Mouse (Mus musculus): Measurements from ENCODE around the gene Ano10. TPM values are rescaled to one million over a fixed set of nuclear protein-coding genes. Genes with fewer than 3 reads are reported as not detected.

Ano10 gene
- polyA plus RNA-seq, 1 experiment: 31.3 TPM

DNA sequence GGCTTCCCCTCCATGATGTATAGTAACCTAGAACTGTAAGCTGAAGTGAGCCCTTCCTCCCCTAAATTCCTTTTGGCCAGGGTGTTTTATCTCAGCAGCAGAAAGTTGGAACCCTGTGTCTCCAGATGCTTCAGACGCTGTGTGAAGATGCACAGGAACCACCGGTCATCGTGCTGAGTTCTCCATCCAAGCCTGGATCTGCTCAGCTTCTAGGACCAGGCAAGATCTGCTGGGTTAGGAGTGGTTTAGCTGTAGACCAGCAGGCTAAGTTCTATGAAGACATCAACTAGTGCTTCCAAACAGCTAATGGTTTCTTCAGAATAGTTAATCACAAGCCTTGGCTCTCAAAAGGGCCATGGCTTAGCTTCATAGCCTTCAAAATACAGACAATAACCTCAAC, 6.7 kb downstream of the Ano10 start:
- Histone ChIP-seq H3K4me1 (ENCODE audit: control insufficient read depth, insufficient read depth, low read length) (no peaks in the 10 kb centered on the region; the same call in 1 of the 2 replicates), H3K4me3 (replicated peaks; ENCODE audit: insufficient read depth, low read depth, low read length) (no peak overlapping the region), H3K27me3 (ENCODE audit: control insufficient read depth, insufficient read depth, low read length) (no peaks in the 10 kb centered on the region), H3K27ac (ENCODE audit: insufficient read depth, low read length) (no peak overlapping the region)
- WGBS: 86% methylated on average over 3 of the region's 3 CpGs
- TF ChIP-seq POLR2A (IDR thresholded peaks at IDR 0.05; ENCODE audit: borderline replicate concordance, insufficient read depth, low read length) (no peak), CTCF (IDR thresholded peaks at IDR 0.05; ENCODE audit: borderline replicate concordance, insufficient read depth, low read depth, low read length) (no peak)
- no peak for DNase-seq

DNA sequence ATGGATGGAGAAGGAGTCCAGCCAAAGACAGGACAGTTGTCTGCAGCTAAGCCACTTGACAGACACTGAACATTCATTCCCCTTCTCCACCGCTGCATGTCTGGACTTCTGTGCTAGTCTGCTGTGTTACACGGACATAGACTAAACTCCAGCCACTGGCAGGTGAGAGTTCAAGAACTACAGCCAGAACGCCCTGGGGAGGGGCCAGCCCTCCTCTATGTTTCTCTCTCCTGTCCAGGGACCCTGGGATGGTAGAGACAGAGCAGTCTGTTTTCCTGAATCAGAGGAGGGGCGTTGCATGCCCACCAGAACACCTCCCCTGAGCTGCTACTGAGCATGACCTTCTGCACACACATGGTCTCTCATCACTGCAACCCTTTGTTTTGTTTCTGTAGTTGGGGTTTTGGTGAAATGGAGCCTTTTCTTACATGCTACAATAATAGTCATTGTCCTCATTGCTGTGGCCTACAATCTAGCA, 8.4 kb downstream of the Ano10 start:
- WGBS: 29% methylated on average over 4 of the region's 4 CpGs
- H3K4me3 ChIP-seq (replicated peaks; ENCODE audit: insufficient read depth, low read depth, low read length): no peak overlapping the region
- no peak overlapping the region for H3K27ac ChIP-seq (ENCODE audit: insufficient read depth, low read length)
- TF ChIP-seq CTCF (IDR thresholded peaks at IDR 0.05; ENCODE audit: borderline replicate concordance, insufficient read depth, low read depth, low read length) (no peak), POLR2A (IDR thresholded peaks at IDR 0.05; ENCODE audit: borderline replicate concordance, insufficient read depth, low read length) (no peak)
- no peaks in the 10 kb centered on the region for H3K4me1 ChIP-seq (ENCODE audit: control insufficient read depth, insufficient read depth, low read length)
- DNase-seq: no peak
- no peaks in the 10 kb centered on the region for H3K27me3 ChIP-seq (ENCODE audit: control insufficient read depth, insufficient read depth, low read length)

DNA sequence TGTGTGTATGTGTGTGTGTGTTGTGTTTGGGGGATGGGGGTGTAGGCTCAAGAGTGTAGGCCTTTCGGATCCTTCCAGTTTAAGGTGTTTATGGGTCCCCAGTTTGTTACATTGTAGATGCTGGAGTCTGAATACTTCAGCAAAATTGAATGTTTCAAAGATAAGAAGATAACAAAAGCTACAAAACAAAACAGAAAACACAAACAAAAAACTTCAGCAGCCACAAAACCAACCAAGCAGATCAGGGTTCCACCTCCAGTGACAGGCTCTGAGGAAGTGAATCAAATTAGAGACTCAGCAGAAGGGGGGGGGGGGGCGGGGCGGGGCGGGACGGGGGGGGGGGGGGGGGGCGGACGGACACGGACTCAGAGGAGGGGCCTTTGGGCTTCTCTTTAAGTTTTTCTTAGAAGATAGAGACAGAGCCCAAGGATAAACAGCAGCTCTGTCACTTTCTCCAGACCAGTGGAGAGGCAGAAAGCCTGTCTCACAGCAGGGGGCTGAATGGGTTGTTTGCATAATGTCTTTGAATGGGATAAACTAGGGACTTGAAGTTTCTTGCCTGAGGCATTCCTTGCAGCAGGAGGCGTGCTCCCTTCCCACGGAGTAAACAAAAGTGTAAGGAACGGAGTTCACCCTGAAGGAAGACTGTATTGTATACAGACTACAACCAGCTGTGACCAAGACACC, 8.9 kb downstream of the Ano10 start:
- no peaks in the 10 kb centered on the region for H3K4me1 ChIP-seq (ENCODE audit: control insufficient read depth, insufficient read depth, low read length)
- TF ChIP-seq POLR2A (IDR thresholded peaks at IDR 0.05; ENCODE audit: borderline replicate concordance, insufficient read depth, low read length) (no peak), CTCF (IDR thresholded peaks at IDR 0.05; ENCODE audit: borderline replicate concordance, insufficient read depth, low read depth, low read length) (no peak)
- H3K27me3 ChIP-seq (ENCODE audit: control insufficient read depth, insufficient read depth, low read length): no peaks in the 10 kb centered on the region
- no peak for DNase-seq
- no peak overlapping the region for H3K27ac ChIP-seq (ENCODE audit: insufficient read depth, low read length)
- H3K4me3 ChIP-seq (replicated peaks; ENCODE audit: insufficient read depth, low read depth, low read length): no peak overlapping the region
- 27% methylated on average over 5 of the region's 11 CpGs for WGBS

DNA sequence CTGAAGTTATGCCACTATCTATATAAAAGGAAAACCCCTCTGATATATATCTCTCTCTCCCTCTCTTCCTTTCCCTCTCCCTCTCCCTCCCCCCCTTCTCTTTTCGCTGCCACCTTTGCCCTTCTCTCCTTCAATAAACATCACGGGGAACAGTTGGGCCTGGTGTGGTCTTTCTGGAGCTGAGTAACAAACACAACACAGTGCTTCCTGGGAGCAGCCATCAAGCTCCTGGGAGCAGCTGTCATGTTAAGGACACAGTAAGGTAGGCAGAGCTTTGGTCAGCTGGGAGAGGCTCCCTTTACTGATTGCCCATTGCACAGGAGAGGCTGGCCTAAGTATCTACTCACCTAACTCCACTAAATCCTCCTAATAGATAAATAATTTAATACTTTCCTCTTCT, 9.5 kb downstream of the Ano10 start:
- Histone ChIP-seq H3K4me3 (replicated peaks; ENCODE audit: insufficient read depth, low read depth, low read length) (no peak overlapping the region), H3K27me3 (ENCODE audit: control insufficient read depth, insufficient read depth, low read length) (no peaks in the 10 kb centered on the region), H3K4me1 (ENCODE audit: control insufficient read depth, insufficient read depth, low read length) (no peaks in the 10 kb centered on the region), H3K27ac (ENCODE audit: insufficient read depth, low read length) (no peak overlapping the region)
- no peak for DNase-seq
- TF ChIP-seq CTCF (IDR thresholded peaks at IDR 0.05; ENCODE audit: borderline replicate concordance, insufficient read depth, low read depth, low read length) (no peak), POLR2A (IDR thresholded peaks at IDR 0.05; ENCODE audit: borderline replicate concordance, insufficient read depth, low read length) (no peak)
- WGBS: 75% methylated on average over 2 of the region's 2 CpGs

DNA sequence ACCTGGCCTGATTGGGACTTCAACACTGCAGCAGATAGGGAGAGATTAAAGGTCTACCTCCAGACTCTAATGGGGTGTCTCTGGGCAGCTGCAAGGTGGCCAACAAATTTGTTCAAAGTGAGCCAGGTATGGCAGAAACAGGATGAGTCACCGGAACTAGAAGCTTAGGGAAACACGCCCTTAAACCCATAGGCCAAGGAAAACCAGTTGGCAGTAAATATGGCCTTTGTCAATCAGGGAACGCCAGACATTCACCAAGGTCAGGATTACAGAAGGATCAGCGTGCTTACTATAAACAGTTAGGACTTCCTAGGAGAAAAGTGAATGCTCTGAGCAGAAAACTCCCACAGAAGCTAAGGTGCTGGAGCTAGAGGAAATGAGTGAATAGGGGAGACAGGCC, 13.2 kb downstream of the Ano10 start:
- 91% methylated on average over 4 of the region's 4 CpGs for WGBS
- no peak overlapping the region for H3K27ac ChIP-seq (ENCODE audit: insufficient read depth, low read length)
- TF ChIP-seq CTCF (IDR thresholded peaks at IDR 0.05; ENCODE audit: borderline replicate concordance, insufficient read depth, low read depth, low read length) (no peak), POLR2A (IDR thresholded peaks at IDR 0.05; ENCODE audit: borderline replicate concordance, insufficient read depth, low read length) (no peak)
- no peak for DNase-seq
- H3K4me3 ChIP-seq (replicated peaks; ENCODE audit: insufficient read depth, low read depth, low read length): no peak overlapping the region
- H3K4me1 ChIP-seq (ENCODE audit: control insufficient read depth, insufficient read depth, low read length): no peaks in the 10 kb centered on the region
- H3K27me3 ChIP-seq (ENCODE audit: control insufficient read depth, insufficient read depth, low read length): no peaks in the 10 kb centered on the region

DNA sequence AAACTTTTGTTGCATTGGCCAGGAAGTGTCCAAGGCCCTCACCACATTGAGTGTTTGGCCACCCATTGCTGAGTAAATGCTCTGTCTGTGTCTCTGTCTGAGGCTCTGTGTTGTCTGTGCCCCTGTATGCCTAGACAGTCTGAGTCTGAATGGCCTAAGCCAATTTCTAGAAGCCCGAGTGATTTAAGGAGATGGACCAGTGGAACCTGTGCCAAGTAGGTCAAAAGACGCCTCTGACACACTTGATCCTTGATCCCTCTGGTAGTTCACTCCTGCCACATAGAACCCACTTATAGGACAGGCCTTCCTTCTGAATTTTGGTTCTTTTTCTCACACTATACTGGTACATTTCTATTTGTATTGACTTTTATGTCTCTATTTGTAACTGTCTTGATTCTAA, 17.6 kb downstream of the Ano10 start:
- TF ChIP-seq POLR2A (IDR thresholded peaks at IDR 0.05; ENCODE audit: borderline replicate concordance, insufficient read depth, low read length): no peak
- TF ChIP-seq CTCF (IDR thresholded peaks at IDR 0.05; ENCODE audit: borderline replicate concordance, insufficient read depth, low read depth, low read length): no peak
- Histone ChIP-seq H3K27ac (ENCODE audit: insufficient read depth, low read length) (no peak overlapping the region), H3K4me3 (replicated peaks; ENCODE audit: insufficient read depth, low read depth, low read length) (no peak overlapping the region), H3K4me1 (ENCODE audit: control insufficient read depth, insufficient read depth, low read length) (no peaks in the 10 kb centered on the region), H3K27me3 (ENCODE audit: control insufficient read depth, insufficient read depth, low read length) (no peaks in the 10 kb centered on the region)
- 50% methylated on average over 2 of the region's 2 CpGs for WGBS
- DNase-seq: no peak

DNA sequence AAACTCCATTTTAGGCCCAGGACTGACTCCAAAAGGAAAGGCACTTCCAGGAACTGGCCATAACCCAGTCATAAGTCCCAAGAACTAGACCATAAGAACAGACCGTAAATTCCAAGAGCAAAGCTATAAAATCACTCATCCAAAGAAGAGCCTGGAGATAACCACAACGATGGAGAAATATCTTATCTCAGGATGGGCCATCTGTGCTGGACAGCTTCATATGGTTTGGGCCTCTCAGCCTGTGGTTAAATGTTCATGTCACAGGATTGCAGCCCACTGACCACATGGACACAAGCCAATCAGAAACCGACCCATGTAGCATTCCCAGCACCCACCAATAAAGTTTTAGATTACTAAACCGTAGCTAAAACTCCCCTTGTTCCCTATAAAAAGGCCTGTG, 18.1 kb downstream of the Ano10 start:
- 82% methylated on average over 4 of the region's 4 CpGs for WGBS
- H3K4me1 ChIP-seq (ENCODE audit: control insufficient read depth, insufficient read depth, low read length): no peaks in the 10 kb centered on the region
- TF ChIP-seq CTCF (IDR thresholded peaks at IDR 0.05; ENCODE audit: borderline replicate concordance, insufficient read depth, low read depth, low read length) (no peak), POLR2A (IDR thresholded peaks at IDR 0.05; ENCODE audit: borderline replicate concordance, insufficient read depth, low read length) (no peak)
- no peaks in the 10 kb centered on the region for H3K27me3 ChIP-seq (ENCODE audit: control insufficient read depth, insufficient read depth, low read length)
- no peak overlapping the region for H3K4me3 ChIP-seq (replicated peaks; ENCODE audit: insufficient read depth, low read depth, low read length)
- H3K27ac ChIP-seq (ENCODE audit: insufficient read depth, low read length): no peak overlapping the region
- no peak for DNase-seq

DNA sequence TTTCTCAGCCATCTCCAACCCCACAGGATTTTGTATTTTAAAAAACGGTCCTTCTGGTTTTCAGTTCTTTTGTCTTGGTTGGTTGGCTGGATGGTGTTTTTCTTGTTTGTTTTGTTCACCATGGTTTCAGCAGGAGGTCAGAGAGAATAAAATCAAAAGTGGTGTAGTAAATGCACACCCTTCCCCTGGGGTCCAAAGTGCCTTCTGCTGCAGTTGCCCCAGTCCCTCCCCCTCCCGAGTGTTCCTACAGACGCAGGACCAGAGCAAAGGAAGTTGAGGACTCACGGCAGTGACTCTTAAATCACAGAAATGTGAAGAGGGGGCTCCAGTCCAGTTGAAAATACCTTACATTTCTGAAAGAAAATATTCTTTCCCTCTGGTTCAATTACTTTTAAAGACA, 19.9 kb downstream of the Ano10 start:
- H3K4me1 ChIP-seq (ENCODE audit: control insufficient read depth, insufficient read depth, low read length): no peaks in the 10 kb centered on the region
- WGBS: 68% methylated on average over 4 of the region's 4 CpGs
- H3K27me3 ChIP-seq (ENCODE audit: control insufficient read depth, insufficient read depth, low read length): no peaks in the 10 kb centered on the region
- TF ChIP-seq CTCF (IDR thresholded peaks at IDR 0.05; ENCODE audit: borderline replicate concordance, insufficient read depth, low read depth, low read length) (no peak), POLR2A (IDR thresholded peaks at IDR 0.05; ENCODE audit: borderline replicate concordance, insufficient read depth, low read length) (no peak)
- no peak overlapping the region for H3K27ac ChIP-seq (ENCODE audit: insufficient read depth, low read length)
- no peak overlapping the region for H3K4me3 ChIP-seq (replicated peaks; ENCODE audit: insufficient read depth, low read depth, low read length)
- no peak for DNase-seq

Measured in cerebellum, adult 2 months (tissue).